Mouse (Mus musculus) hematopoietic stem cell, adult 5-6 weeks (primary cell): ENCODE results near the gene Rbm17. TPM values are rescaled to one million over a fixed set of nuclear protein-coding genes. Genes with fewer than 3 reads are reported as not detected.

Source experiments
- ATAC-seq, 2 experiments: fragments of 125-278 bp in 1 of 2; replicated peaks in 1 of 2; 2 replicates each; pipeline ENCODE4 v1.8.0; 2016 to 2017; ENCODE audit warnings: inconsistent platforms in 2 of 2, mild to moderate bottlenecking in 2 of 2, moderate number of reproducible peaks in 2 of 2, low read depth in 1 of 2, moderate TSS enrichment in 1 of 2; ENCODE audit not compliant: low FRiP score in 2 of 2, poor library complexity in 2 of 2, severe bottlenecking in 2 of 2, insufficient read depth in 1 of 2, low TSS enrichment in 1 of 2
- total RNA-seq: library from RNA; stranded (forward); fragments of 172-1452, 232-1000 nt; gene quantifications from 2 replicates; pipeline ENCODE4 v1.2.3, GENCODE M21; 2017

The Rbm17 gene
- total RNA-seq, 1 experiment from 2014 or later: 178 TPM

DNA sequence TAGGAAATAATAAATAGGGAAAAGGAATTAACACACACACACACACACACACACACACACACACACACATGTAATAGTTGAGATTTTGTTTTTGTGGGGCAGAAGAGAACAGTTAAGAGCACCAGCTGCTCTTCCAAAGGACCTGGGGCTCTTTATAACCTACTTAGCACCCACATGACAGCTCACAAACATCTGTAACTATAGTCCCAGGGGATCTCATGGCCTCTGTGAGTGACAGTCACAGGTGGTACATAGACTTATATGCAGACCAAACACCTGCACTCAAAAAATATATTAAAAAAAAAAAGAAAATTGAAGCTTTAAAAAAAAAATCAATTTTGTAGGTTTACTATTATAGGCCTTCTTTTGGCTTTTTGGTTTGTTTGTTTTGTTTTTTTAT, 958 bp upstream of the Rbm17 start:
- ATAC-seq: no peak

GRCm38 (mm10) chr2:11602506-11603489, 1.2 kb downstream of the Rbm17 start:
- peak; percentile 97 to 100 for ATAC-seq

DNA sequence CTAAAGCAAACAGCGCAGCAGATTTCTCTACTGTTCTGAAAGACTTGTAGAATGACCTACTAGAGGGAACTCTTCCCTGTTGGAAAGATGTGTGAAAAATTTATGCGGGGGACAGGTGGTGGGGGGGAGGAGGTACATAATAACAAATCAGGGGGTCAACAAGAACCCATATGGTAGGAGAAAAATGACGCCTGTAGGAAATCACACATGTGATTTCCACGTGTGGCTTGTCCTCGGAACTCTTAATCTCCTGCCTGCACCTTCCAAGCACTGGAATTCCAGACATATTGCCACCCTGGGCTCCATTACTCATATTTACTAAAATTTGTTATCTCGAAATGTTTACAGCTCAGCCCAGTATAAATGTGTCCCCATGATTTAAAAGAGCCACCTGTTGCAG, 2.2 kb downstream of the Rbm17 start:
- no peak for ATAC-seq

GRCm38 (mm10) chr2:11597906-11598305, 6.0 kb downstream of the Rbm17 start:
- ATAC-seq: no peak

GRCm38 (mm10) chr2:11596690-11597089, 7.3 kb downstream of the Rbm17 start:
- peak in 1 of 2 experiments; percentile 12; a peak in 1 of 4 replicates for ATAC-seq

DNA sequence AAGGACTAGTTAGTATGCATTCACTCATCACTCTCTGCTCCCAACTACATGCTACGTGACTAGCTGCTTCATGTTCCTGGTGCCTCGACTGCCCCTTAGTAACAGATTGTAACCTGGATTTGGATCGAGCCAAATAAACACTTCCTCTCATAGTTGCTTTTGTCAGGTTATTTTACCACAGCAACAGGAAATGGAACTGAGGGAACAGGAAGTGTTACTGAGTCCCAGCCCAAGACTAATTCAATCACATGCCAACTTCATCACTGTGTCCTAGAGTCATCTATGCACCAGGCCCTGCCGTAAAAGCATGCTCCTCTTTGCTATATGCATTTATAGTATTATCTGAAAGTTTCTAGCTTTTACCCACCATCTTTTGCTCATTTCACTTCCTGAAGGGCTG, 16.0 kb downstream of the Rbm17 start:
- ATAC-seq: no peak

DNA sequence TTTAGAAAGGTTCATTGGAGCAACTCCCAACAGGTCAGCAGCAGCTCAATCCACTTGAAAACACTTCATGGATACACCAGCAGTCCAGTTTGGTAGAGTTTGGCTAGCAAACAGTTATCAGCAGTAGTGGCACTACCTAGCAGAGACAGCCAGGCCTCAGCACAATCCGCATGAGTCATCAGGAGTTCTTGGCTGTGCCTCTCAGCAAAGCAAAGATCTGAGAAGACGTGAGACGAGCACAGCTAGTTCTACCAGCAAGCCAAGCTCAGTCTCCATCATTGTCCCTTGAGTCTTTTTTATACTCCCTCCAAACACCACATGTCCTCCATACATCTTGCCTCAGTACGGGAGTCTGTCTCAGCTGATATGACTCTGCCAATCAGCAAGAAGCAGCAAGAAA, 24.6 kb downstream of the Rbm17 start:
- ATAC-seq: no peak

DNA sequence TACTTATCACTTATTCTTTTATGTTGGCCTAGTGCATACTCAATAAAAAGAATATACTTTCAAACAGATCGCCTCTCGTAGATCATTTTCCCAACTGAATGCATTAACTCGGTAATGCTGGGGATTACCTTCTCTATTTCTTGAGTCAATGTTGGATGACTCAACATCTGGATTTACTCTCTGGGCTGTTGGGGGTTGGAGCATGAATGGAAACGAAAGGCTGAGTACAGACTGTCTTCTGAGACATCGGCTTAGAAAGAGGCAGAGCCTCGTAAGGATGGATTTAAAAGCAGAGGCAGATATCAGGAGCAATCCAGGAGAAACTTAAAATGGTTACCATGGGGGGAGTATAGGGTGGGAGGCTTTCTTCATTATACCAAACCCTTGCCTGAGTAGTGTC, 25.8 kb downstream of the Rbm17 start:
- ATAC-seq: no peak

DNA sequence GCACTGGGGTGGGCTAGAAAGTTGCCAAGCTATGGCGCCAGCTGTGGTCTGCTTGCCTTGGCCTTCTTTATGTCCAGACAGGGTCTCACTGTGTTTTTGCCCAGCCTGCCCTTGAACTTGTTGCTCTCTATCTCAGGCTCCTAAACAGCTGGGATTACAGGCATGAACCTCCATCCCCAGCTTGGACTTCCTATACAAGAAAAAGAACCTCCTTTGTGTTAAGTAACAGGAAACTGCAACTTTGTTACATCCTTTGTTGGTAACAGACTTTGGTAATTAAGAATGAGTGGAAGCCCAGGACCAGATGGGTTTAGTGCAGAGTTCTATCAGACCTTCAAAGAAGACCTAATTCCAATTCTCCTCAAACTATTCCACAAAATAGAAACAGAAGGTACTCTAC, 30.3 kb downstream of the Rbm17 start:
- peak in 1 of 2 experiments; percentile 39; a peak in 1 of 4 replicates for ATAC-seq

DNA sequence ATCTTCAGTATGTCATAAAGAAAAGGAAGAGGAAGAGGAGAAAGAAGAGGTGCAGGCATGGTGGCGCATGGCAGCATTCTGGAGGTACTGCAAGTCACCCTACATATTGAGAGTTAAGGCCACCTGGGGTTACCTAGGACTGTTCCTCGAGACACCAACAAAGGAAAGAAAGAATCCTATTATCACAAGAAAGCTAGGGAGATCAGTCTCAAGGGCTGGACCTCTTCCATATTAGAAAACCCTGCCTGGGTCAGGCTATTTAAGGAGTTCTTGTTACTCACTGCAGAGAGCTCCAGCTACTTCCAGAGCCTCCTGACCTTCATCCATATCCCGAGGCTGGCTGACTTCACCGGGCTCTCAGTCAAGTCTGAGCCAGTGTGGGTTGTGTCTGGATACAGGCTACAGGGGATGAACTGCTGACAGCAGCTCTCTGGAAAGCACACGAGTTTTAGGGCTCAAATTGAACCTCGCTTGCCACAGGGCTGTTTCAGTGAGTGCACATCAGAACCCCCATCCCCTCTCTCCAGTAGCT, 32.9 kb downstream of the Rbm17 start:
- no peak for ATAC-seq

- no peak for ATAC-seq
Observed at GRCm38 (mm10) chr2:11568471-11568870, 35.5 kb downstream of the Rbm17 start.

DNA sequence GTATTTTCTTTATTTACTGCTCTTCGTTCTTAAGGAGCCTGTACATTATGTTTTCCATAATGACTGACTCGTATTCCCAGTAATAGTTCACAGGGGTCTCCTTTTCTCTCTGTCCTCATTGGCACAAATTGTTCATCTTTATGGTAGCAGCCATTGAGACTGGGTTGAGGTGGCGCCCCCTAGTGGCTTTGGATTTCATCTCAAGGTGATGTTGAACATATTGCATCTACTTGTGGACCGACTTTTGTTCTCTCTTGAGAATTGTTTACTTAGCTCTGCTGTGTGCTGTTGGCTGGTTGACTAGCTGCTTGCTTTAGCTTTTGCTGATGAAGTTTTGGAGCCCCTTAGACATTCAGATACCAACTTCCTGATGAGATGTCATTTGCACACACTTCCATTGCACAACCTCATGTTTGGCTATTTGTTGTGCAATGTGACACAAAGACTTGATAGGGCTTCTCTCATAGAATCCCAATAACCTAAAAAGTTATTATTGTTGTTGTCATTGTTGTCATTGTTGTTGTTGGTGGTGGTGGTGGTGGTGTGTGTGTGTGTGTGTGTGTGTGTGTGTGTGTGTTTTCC, 36.1 kb downstream of the Rbm17 start:
- ATAC-seq: peak; percentile 34 to 49; a peak in 2 of 4 replicates

DNA sequence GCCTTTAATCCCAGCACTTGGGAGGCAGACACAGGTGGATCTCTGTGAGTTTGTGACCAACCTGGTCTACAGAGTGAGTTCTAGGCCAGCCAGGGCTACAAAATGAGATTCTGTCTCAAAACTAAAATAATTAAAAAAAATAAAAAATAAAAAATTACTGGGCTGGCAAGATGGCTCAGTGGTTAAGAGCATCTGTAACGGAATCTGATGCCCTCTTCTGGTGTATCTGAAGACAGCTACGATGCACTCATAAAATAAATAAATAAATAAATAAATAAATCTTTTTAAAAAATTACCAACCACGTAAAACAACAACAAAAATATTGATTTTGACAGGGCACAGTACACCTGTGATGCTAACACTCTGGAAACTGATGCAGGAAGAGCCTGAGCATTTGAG, 37.1 kb downstream of the Rbm17 start:
- ATAC-seq: no peak

DNA sequence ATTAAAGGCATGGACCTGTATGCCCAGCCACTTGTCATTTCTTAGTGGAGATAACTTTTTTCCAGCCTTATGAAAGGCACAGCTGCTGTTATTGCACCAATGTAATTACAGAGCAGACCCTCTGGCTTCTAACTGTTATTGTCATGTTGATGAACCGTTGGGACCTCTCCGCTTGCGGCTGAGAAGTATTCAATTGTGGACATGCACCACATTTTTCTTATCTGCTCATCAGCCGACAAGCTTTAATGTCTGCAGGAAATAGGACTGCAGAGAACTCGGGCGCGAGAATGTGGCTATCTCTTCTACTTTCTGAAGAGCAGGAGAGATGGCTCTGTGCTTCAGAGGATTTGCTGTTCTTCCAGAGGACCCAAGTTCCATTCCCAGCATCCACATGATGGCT, 37.7 kb downstream of the Rbm17 start:
- ATAC-seq: no peak

- no peak for ATAC-seq
Observed at GRCm38 (mm10) chr2:11564768-11565167, 39.2 kb downstream of the Rbm17 start.

DNA sequence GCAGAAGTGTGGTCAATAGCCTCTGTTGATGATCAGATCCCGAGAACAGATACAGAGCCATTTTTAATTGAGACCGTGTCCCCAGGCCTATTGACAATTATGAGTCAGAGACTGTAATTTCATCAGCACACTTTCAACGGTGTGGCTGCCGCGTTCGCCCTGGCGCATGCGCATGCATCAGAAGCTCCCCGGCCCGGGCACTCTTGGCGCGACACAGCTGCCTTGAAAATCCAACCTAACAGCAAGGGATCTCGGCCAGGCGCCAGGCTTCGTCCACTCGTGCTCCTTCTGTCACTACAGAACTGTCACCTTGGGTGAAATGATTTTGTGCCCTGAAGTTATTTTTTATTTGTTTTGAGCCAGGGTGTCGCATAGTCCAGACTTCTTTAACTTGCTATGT, 40.7 kb downstream of the Rbm17 start:
- no peak for ATAC-seq

- ATAC-seq: no peak
Observed at GRCm38 (mm10) chr2:11558654-11559053, 45.3 kb downstream of the Rbm17 start.

DNA sequence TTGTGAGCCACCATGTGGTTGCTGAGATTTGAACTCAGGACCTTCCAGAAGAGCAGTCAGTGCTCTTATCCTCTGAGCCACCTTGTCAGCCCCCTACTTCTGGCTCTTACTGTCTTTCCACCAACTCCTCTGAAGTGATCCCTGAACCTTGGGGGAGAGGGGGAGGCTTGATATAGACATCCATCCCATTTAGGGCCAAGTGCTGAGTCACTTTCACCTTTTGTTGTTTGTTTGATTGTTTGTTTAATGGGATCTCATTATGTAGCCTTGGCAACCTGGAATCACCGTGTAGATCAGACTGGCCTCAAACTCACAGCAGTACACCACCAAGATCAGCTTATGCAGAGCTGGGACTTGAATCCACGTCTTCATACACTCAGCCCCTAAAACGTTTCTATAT, 46.7 kb downstream of the Rbm17 start:
- ATAC-seq: no peak
